Mouse (Mus musculus) heart, postnatal 4 days (tissue): ENCODE measurements around the gene Trank1. TPM values are rescaled to one million over a fixed set of nuclear protein-coding genes. Genes with fewer than 3 reads are reported as not detected.

ENCODE experiments used
- DNase-seq: peaks from one replicate; pipeline ENCODE4 v3.0.0; 2021
- total RNA-seq, 2 experiments: library from RNA; stranded (reverse); gene quantifications; 2 replicates each; pipeline ENCODE4 v1.2.3; 2021

The Trank1 gene
- total RNA-seq, 2 experiments from 2014 or later: 0.10 to 0.14 TPM

- DNase-seq: no peak
These were observed 71.5 kb downstream of the Trank1 start for GRCm38 (mm10) chr9:111383046-111383445.

- DNase-seq: no peak
These were observed 72.2 kb downstream of the Trank1 start for GRCm38 (mm10) chr9:111383756-111384155.

- DNase-seq: no peak
These were observed 74.3 kb downstream of the Trank1 start for GRCm38 (mm10) chr9:111385526-111386491.

- DNase-seq: no peak
These were observed 75.0 kb downstream of the Trank1 start for GRCm38 (mm10) chr9:111386569-111386968.

- DNase-seq: no peak
These were observed 76.0 kb downstream of the Trank1 start for GRCm38 (mm10) chr9:111387576-111387975.

GRCm38 (mm10) chr9:111390016-111390415, 78.5 kb downstream of the Trank1 start:
- no peak for DNase-seq

GRCm38 (mm10) chr9:111391036-111391435, 79.5 kb downstream of the Trank1 start:
- DNase-seq: no peak

- no peak for DNase-seq
These were observed 80.4 kb downstream of the Trank1 start for GRCm38 (mm10) chr9:111391926-111392442.

GRCm38 (mm10) chr9:111395265-111395664, 83.7 kb downstream of the Trank1 start:
- no peak for DNase-seq

GRCm38 (mm10) chr9:111398059-111398458, 86.5 kb downstream of the Trank1 start:
- no peak for DNase-seq

GRCm38 (mm10) chr9:111400089-111400488, 88.5 kb downstream of the Trank1 start:
- no peak for DNase-seq

GRCm38 (mm10) chr9:111403159-111403558, 91.6 kb downstream of the Trank1 start:
- no peak for DNase-seq

GRCm38 (mm10) chr9:111404346-111405079, 93.0 kb downstream of the Trank1 start:
- DNase-seq: no peak

- DNase-seq: no peak
These were observed 93.5 kb downstream of the Trank1 start for GRCm38 (mm10) chr9:111405080-111405428.

GRCm38 (mm10) chr9:111408012-111408411, 96.5 kb downstream of the Trank1 start:
- DNase-seq: no peak

GRCm38 (mm10) chr9:111408427-111408826, 96.9 kb downstream of the Trank1 start:
- DNase-seq: no peak

- no peak for DNase-seq
These were observed 101.1 kb downstream of the Trank1 start for GRCm38 (mm10) chr9:111412471-111413160.

GRCm38 (mm10) chr9:111421862-111422261, 110.3 kb downstream of the Trank1 start:
- no peak for DNase-seq

GRCm38 (mm10) chr9:111422567-111422966, 111.0 kb downstream of the Trank1 start:
- no peak for DNase-seq

- peak; percentile 37 for DNase-seq
These were observed 113.6 kb downstream of the Trank1 start for GRCm38 (mm10) chr9:111425113-111425512.

GRCm38 (mm10) chr9:111425952-111426351, 114.4 kb downstream of the Trank1 start:
- no peak for DNase-seq

- no peak for DNase-seq
These were observed 116.5 kb downstream of the Trank1 start for GRCm38 (mm10) chr9:111427891-111428555.
